Mouse (Mus musculus) MEL (cell line): ENCODE data around the gene Prdm15. TPM values are rescaled to one million over a fixed set of nuclear protein-coding genes. Genes with fewer than 3 reads are reported as not detected.

Experiments
- DNase-seq: peaks from one replicate; pipeline ENCODE4 v3.0.0; 2011; ENCODE audit warnings: low read depth, low spot score
- H3K27ac ChIP-seq: 2 replicates; pipeline ENCODE4 v1.5.1; 2012; ENCODE audit warnings: low read depth, mild to moderate bottlenecking, control low read depth, low read length, moderate library complexity; ENCODE audit not compliant: control insufficient read depth
- H3K27me3 ChIP-seq, 2 experiments: fragments of 150-350 bp in 1 of 2; sonication (generic) in 1 of 2; 2 replicates each; pipeline ENCODE4 v1.6.1; 2012; ENCODE audit warnings: low read length in 2 of 2, mild to moderate bottlenecking in 2 of 2, improper control_type of control experiment in 1 of 2, moderate library complexity in 1 of 2; ENCODE audit not compliant: insufficient read depth in 2 of 2, control insufficient read depth in 1 of 2
- H3K36me3 ChIP-seq, 2 experiments: 2 replicates each; pipeline ENCODE4 v1.6.1; 2012 to 2014; ENCODE audit warnings: low read length in 2 of 2, improper control_type of control experiment in 1 of 2, inconsistent platforms in 1 of 2, mild to moderate bottlenecking in 1 of 2; ENCODE audit not compliant: insufficient read depth in 2 of 2, control insufficient read depth in 1 of 2
- H3K4me1 ChIP-seq, 2 experiments: fragments of 150-350 bp in 1 of 2; sonication (generic) in 1 of 2; 2 replicates each; pipeline ENCODE4 v1.6.1; 2012; ENCODE audit warnings: low read length in 2 of 2, improper control_type of control experiment in 1 of 2, mild to moderate bottlenecking in 1 of 2; ENCODE audit not compliant: insufficient read depth in 2 of 2, control insufficient read depth in 1 of 2
- H3K4me3 ChIP-seq, 2 experiments: fragments of 150-350 bp in 1 of 2; sonication (generic) in 1 of 2; 2 replicates each; pipeline ENCODE4 v1.5.1; 2012; ENCODE audit warnings: low read depth in 2 of 2, low read length in 2 of 2, mild to moderate bottlenecking in 2 of 2, moderate library complexity in 2 of 2, control low read depth in 1 of 2, improper control_type of control experiment in 1 of 2; ENCODE audit not compliant: control insufficient read depth in 1 of 2, insufficient read depth in 1 of 2
- H3K79me2 ChIP-seq: 2 replicates; pipeline ENCODE4 v1.6.1; 2012; ENCODE audit warnings: mild to moderate bottlenecking, low read length, moderate library complexity; ENCODE audit not compliant: control insufficient read depth, poor library complexity, insufficient read depth
- H3K9ac ChIP-seq: 2 replicates; pipeline ENCODE4 v1.6.1; 2012; ENCODE audit warnings: low read depth, mild to moderate bottlenecking, control low read depth, low read length, moderate library complexity; ENCODE audit not compliant: control insufficient read depth, poor library complexity, severe bottlenecking
- H3K9me3 ChIP-seq: fragments of 150-350 bp; sonication (generic); replicated peaks from 2 replicates; pipeline ENCODE4 v1.6.1; 2012; ENCODE audit warnings: mild to moderate bottlenecking, low read length, improper control_type of control experiment, moderate library complexity; ENCODE audit not compliant: insufficient read depth
- CHD1 ChIP-seq: IDR thresholded peaks from 2 replicates; pipeline ENCODE4 v1.6.1; 2012; ENCODE audit warnings: low read depth, mild to moderate bottlenecking, inconsistent platforms, low read length, improper control_type of control experiment
- CHD2 ChIP-seq: IDR thresholded peaks from 2 replicates; pipeline ENCODE4 v1.6.1; 2011; ENCODE audit warnings: low read length, improper control_type of control experiment
- CTCF ChIP-seq, 3 experiments: IDR thresholded peaks in 2 of 3; conservative IDR thresholded peaks in 1 of 3; 2 replicates each; pipeline ENCODE4 v1.5.1; 2011 to 2012; ENCODE audit warnings: low read length in 3 of 3, low read depth in 2 of 3, mild to moderate bottlenecking in 2 of 3, improper control_type of control experiment in 1 of 3, inconsistent platforms in 1 of 3, mixed read lengths in 1 of 3, moderate library complexity in 1 of 3; ENCODE audit not compliant: control insufficient read depth in 1 of 3, insufficient read depth in 1 of 3, poor library complexity in 1 of 3, severe bottlenecking in 1 of 3
- E2F4 ChIP-seq: IDR thresholded peaks from 2 replicates; pipeline ENCODE4 v1.6.1; 2011; ENCODE audit warnings: low read depth, low read length, improper control_type of control experiment, borderline replicate concordance
- ELF1 ChIP-seq: IDR thresholded peaks from 2 replicates; pipeline ENCODE4 v1.6.1; 2014; ENCODE audit warnings: low read depth, mild to moderate bottlenecking, inconsistent platforms, low read length, improper control_type of control experiment, moderate library complexity
- GABPA ChIP-seq: IDR thresholded peaks from 2 replicates; pipeline ENCODE4 v1.6.1; 2012; ENCODE audit warnings: low read depth, mild to moderate bottlenecking, inconsistent platforms, low read length, improper control_type of control experiment, moderate library complexity
- GATA1 ChIP-seq: IDR thresholded peaks from 2 replicates; pipeline ENCODE4 v1.6.1; 2011; ENCODE audit warnings: low read depth, low read length, improper control_type of control experiment
- HCFC1 ChIP-seq: IDR thresholded peaks from 2 replicates; pipeline ENCODE4 v1.6.1; 2012; ENCODE audit warnings: low read depth, mild to moderate bottlenecking, inconsistent platforms, low read length, improper control_type of control experiment, moderate library complexity
- KAT2A ChIP-seq: conservative IDR thresholded peaks from 2 replicates; pipeline ENCODE4 v1.6.1; 2012; ENCODE audit warnings: low read depth, low read length, improper control_type of control experiment, inconsistent platforms
- MAFK ChIP-seq: IDR thresholded peaks from 2 replicates; pipeline ENCODE4 v1.6.1; 2011; ENCODE audit warnings: low read depth, mild to moderate bottlenecking, low read length, improper control_type of control experiment, borderline replicate concordance
- MAX ChIP-seq: IDR thresholded peaks from 2 replicates; pipeline ENCODE4 v1.6.1; 2011; ENCODE audit warnings: low read length, improper control_type of control experiment
- MEF2A ChIP-seq: IDR thresholded peaks from 2 replicates; pipeline ENCODE4 v1.6.1; 2014; ENCODE audit warnings: low read depth, mild to moderate bottlenecking, inconsistent platforms, low read length, improper control_type of control experiment; ENCODE audit not compliant: poor library complexity, insufficient replicate concordance, severe bottlenecking; ENCODE audit errors: extremely low read depth
- MXI1 ChIP-seq: IDR thresholded peaks from 2 replicates; pipeline ENCODE4 v1.6.1; 2011; ENCODE audit warnings: mild to moderate bottlenecking, low read depth, low read length, improper control_type of control experiment
- MYB ChIP-seq: IDR thresholded peaks from 2 replicates; pipeline ENCODE4 v1.6.1; 2011; ENCODE audit warnings: mild to moderate bottlenecking, low read depth, low read length, improper control_type of control experiment
- MYC ChIP-seq: IDR thresholded peaks from 2 replicates; pipeline ENCODE4 v1.6.1; 2011; ENCODE audit warnings: low read depth, mild to moderate bottlenecking, low read length, improper control_type of control experiment, moderate library complexity
- NRF1 ChIP-seq: IDR thresholded peaks from 2 replicates; pipeline ENCODE4 v1.6.1; 2014; ENCODE audit warnings: low read depth, mild to moderate bottlenecking, inconsistent platforms, low read length, improper control_type of control experiment, moderate library complexity; ENCODE audit not compliant: poor library complexity, insufficient read depth, severe bottlenecking
- POLR2A ChIP-seq, 2 experiments: IDR thresholded peaks; 2 replicates each; pipeline ENCODE4 v1.6.1; 2011 to 2012; ENCODE audit warnings: low read length in 2 of 2, mild to moderate bottlenecking in 2 of 2, control low read depth in 1 of 2, improper control_type of control experiment in 1 of 2, low read depth in 1 of 2, moderate library complexity in 1 of 2; ENCODE audit not compliant: control insufficient read depth in 1 of 2, insufficient read depth in 1 of 2, poor library complexity in 1 of 2
- POLR2AphosphoS5 ChIP-seq: IDR thresholded peaks from 2 replicates; pipeline ENCODE4 v1.6.1; 2012; ENCODE audit warnings: low read depth, borderline replicate concordance, mild to moderate bottlenecking, inconsistent platforms, low read length, moderate library complexity, mixed read lengths
- SIN3A ChIP-seq: IDR thresholded peaks from 2 replicates; pipeline ENCODE4 v1.6.1; 2012; ENCODE audit warnings: low read length, improper control_type of control experiment, inconsistent platforms
- SMC3 ChIP-seq: IDR thresholded peaks from 2 replicates; pipeline ENCODE4 v1.6.1; 2011; ENCODE audit warnings: low read depth, low read length, improper control_type of control experiment
- TAL1 ChIP-seq: IDR thresholded peaks from 2 replicates; pipeline ENCODE4 v1.6.1; 2012; ENCODE audit warnings: mild to moderate bottlenecking, inconsistent platforms, low read length, moderate library complexity, mixed read lengths
- TBP ChIP-seq: IDR thresholded peaks from 2 replicates; pipeline ENCODE4 v1.8.0; 2011; ENCODE audit warnings: low read depth, low read length, improper control_type of control experiment
- USF2 ChIP-seq, 2 experiments: IDR thresholded peaks; 2 replicates each; pipeline ENCODE4 v1.6.1; 2011 to 2012; ENCODE audit warnings: improper control_type of control experiment in 2 of 2, low read length in 2 of 2, borderline replicate concordance in 1 of 2, inconsistent platforms in 1 of 2, low read depth in 1 of 2, mild to moderate bottlenecking in 1 of 2; ENCODE audit not compliant: insufficient read depth in 1 of 2
- ZC3H11A ChIP-seq: IDR thresholded peaks from 2 replicates; pipeline ENCODE4 v1.6.1; 2012; ENCODE audit warnings: low read depth, mild to moderate bottlenecking, inconsistent platforms, low read length, improper control_type of control experiment
- ZMIZ1 ChIP-seq: IDR thresholded peaks from 2 replicates; pipeline ENCODE4 v1.6.1; 2012; ENCODE audit warnings: low read depth, mild to moderate bottlenecking, inconsistent platforms, low read length, improper control_type of control experiment, moderate library complexity
- polyA plus RNA-seq, 2 experiments: library from polyadenylated mRNA; stranded (reverse) in 1 of 2; unstranded in 1 of 2; fragments of >175 nt in 1 of 2; fragments of >200 nt in 1 of 2; gene quantifications; 2 replicates each; pipeline versions ENCODE4 v1.2.1 to v1.2.4; 2012; ENCODE audit warnings: low replicate concordance in 2 of 2, low read depth in 1 of 2; ENCODE audit not compliant: insufficient read length in 2 of 2, insufficient read depth in 1 of 2, missing spikeins in 1 of 2
- total RNA-seq: library from RNA; depleted of rRNA; stranded (reverse); fragments of 300-350 nt; gene quantifications from 2 replicates; pipeline ENCODE4 v1.2.3, GENCODE M21; 2012

Gene Prdm15
- total and polyA plus RNA-seq, 3 experiments, result 10.7 to 12.0 TPM; not detected in 1

- Histone ChIP-seq H3K4me1 (no peaks in the 10 kb centered on the region), H3K36me3 (peaks cover 0 to 9% of the 10 kb centered on the region in 2 experiments; a peak in 2 of 4 replicates), H3K27ac (no peak overlapping the region), H3K9me3 (no peaks in the 10 kb centered on the region), H3K4me3 (no peak overlapping the region), H3K79me2 (no peaks in the 10 kb centered on the region), H3K9ac (no peak overlapping the region), H3K27me3 (no peaks in the 10 kb centered on the region)
- no peak for DNase-seq
- TF ChIP-seq MEF2A (no peak), MAFK (no peak), USF2 (IDR thresholded peaks at IDR 0.05; ENCODE audit: borderline replicate concordance in 1 of 2, insufficient read depth in 1 of 2, low read depth in 1 of 2, low read length in 2 of 2) (no peak), POLR2A (IDR thresholded peaks at IDR 0.05; ENCODE audit: control insufficient read depth in 1 of 2, insufficient read depth in 1 of 2, low read depth in 1 of 2, low read length in 2 of 2, poor library complexity in 1 of 2) (no peak), HCFC1 (no peak), ELF1 (no peak), ZC3H11A (no peak), CHD1 (no peak), E2F4 (no peak), CTCF (IDR thresholded peaks at IDR 0.05 in 2 of 3, conservative IDR thresholded peaks at IDR 0.05 in 1 of 3; ENCODE audit: control insufficient read depth in 1 of 3, insufficient read depth in 1 of 3, low read depth in 2 of 3, low read length in 3 of 3, poor library complexity in 1 of 3, severe bottlenecking in 1 of 3) (no peak), MXI1 (no peak), KAT2A (no peak), CHD2 (no peak)
Measured at GRCm38 (mm10) chr16:97819532-97819931, 32.1 kb downstream of the Prdm15 start.

- TF ChIP-seq POLR2AphosphoS5, result no peak
- no peak for TF ChIP-seq TAL1
- no peak for TF ChIP-seq ZMIZ1
- no peak for TF ChIP-seq ZC3H11A
- TF ChIP-seq MAX, result no peak
- no peak for TF ChIP-seq NRF1
- no peak for TF ChIP-seq CHD1
- no peak for TF ChIP-seq SIN3A
- no peak for TF ChIP-seq SMC3
- TF ChIP-seq MYB, result no peak
- TF ChIP-seq E2F4, result no peak
- TF ChIP-seq MYC, result no peak
- no peak for TF ChIP-seq GATA1
- TF ChIP-seq TBP, result no peak
- no peak for TF ChIP-seq MXI1
- no peak for TF ChIP-seq ELF1
- no peak for TF ChIP-seq KAT2A
- TF ChIP-seq GABPA, result no peak
- no peak overlapping the region for H3K4me3 ChIP-seq
- DNase-seq, result no peak
- no peaks in the 10 kb centered on the region for H3K79me2 ChIP-seq
- H3K9me3 ChIP-seq, result no peaks in the 10 kb centered on the region
- no peak overlapping the region for H3K27ac ChIP-seq
- no peaks in the 10 kb centered on the region for H3K27me3 ChIP-seq
- H3K4me1 ChIP-seq, result no peaks in the 10 kb centered on the region
- H3K36me3 ChIP-seq, result peaks cover 0 to 9% of the 10 kb centered on the region in 2 experiments; a peak in 2 of 4 replicates
- H3K9ac ChIP-seq, result no peak overlapping the region
Measured at GRCm38 (mm10) chr16:97817414-97817813, 34.2 kb downstream of the Prdm15 start.
